Mouse (Mus musculus) heart, postnatal 0 days (tissue): ENCODE results near the gene Dpp6.

ENCODE experiments used
- CTCF ChIP-seq: IDR thresholded peaks from 2 replicates; pipeline ENCODE4 v1.5.1; 2016; ENCODE audit warnings: antibody characterized with exemption, control low read depth, low read depth
- EP300 ChIP-seq: IDR thresholded peaks from 2 replicates; pipeline ENCODE4 v1.6.1; 2016; ENCODE audit warnings: antibody characterized with exemption, low read depth

DNA sequence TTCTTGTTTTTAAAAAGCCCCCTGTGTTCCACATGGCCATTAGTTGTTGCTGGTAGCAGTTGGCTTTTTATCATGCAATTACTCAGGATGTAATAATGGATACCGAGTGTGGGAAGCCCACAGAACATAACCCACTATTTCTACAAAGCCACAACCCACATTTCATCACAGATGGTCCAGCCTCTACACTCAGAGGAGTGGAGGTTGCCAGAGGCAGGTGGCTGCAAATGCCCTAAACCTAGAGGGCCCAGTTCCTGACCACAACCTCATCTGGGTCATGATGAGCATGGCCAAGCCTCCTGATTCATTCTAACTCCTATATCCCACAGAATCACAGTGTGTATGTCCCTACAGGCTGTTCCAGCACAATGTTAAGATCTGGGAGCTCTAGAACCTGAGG lies 609.2 kb downstream of the Dpp6 start:
- TF ChIP-seq EP300 (no peak), CTCF (no peak)
